Mouse (Mus musculus): ENCODE measurements around the gene Cers2.
A peak's percentile ranks its signal among the peaks of the same experiment; 100 is the strongest.

Cers2 gene

GRCm38 (mm10) chr3:95314486-95315093 lies at the start of gene Cers2:
Gene Cers2 (plus strand): TSS chr3:95314791.
- no peak for DNase-seq (ENCODE audit: low spot score)

DNA sequence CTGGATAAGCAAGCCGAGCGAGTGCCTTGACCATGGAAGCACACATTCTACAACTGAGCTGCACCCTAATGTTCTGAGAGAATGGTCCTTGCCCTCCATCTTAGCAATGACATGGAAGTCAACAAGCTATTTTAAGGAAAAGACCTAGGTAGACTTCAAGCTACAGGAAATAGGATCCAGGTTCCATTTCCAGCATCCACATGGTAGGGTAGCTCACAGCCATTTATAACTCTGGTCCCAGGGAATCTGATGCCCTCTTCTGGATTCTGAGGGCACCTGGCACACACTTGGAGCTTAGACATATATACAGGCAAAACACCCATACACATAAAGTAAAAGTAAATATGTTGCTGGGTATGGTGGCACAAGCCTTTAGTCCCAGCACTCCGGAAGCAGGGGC lies 48.5 kb upstream of the Cers2 start:
- DNase-seq (ENCODE audit: low spot score), result no peak

- no peak for DNase-seq (ENCODE audit: low spot score)
Measured at GRCm38 (mm10) chr3:95267855-95268254, 46.7 kb upstream of the Cers2 start.

- no peak for DNase-seq (ENCODE audit: low spot score)
Measured at GRCm38 (mm10) chr3:95269789-95270188, 44.8 kb upstream of the Cers2 start.

- no peak for DNase-seq (ENCODE audit: low spot score)
Measured at GRCm38 (mm10) chr3:95270766-95271364, 43.7 kb upstream of the Cers2 start.

GRCm38 (mm10) chr3:95273471-95273870 lies 41.1 kb upstream of the Cers2 start:
- no peak for DNase-seq (ENCODE audit: low spot score)

GRCm38 (mm10) chr3:95274453-95274852 lies 40.1 kb upstream of the Cers2 start:
- no peak for DNase-seq (ENCODE audit: low spot score)

DNA sequence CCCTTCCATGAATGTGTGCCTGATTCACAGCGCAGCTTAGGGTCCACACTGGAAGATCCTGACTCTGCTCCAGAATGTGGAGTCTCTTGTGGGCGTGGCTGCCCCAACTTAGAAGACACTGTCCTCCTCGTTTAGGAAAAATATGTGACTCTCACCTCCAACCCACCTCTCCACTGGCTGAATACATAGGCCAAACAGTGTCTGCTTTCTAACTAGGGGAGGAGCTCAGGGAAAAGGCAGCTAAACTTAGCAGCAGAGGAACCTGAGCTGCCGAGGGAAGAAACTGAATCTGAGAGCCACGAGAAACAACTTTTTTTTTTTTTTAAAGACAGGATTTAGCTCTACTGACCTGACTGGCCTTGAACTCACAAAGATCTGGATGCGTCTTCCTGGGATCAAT lies 39.4 kb upstream of the Cers2 start:
- DNase-seq (ENCODE audit: low spot score), result no peak

DNA sequence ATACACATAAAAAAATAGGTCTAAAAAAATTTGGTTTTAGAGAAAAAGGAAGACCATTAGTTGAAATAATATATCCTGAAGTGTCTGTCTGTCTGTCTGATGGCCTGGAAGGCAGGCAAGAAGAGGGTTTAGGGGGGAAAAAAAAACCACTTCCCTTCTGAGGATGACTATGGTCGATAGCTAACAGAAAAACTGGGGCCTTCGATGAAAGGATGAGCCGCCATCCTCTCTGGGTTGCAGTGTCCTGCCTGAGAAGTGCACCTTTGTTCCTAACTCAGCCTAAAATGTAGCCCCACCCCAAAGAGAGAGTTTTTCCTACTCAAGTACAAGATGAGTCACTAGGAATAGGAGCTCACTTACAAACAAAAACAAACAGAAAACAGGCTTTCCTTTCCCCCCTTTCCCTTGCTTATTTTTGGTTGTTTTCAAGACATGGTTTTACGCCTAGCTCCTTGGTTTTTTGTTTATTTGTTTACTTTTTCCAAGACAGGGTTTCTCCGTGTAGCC lies 38.1 kb upstream of the Cers2 start:
- DNase-seq (ENCODE audit: low spot score), result no peak

DNA sequence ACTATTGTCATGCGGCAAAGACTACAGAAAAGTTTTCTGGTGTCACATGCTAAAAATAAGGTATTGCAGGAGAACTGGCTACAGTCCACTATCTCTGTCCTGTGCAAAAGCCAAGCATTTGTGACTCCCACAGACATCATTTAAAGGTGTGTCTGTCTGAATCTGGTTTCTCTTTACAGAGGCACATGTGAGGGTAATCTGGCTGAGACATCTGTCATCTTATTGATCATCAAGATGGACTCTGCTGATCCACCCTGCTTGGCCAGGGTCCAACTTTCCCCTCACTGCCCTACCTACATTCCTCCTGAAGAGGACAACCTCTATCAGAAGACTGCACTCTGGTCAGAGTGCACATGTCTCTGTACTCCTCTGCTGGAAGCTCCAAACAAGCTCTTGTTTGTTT lies 37.4 kb upstream of the Cers2 start:
- no peak for DNase-seq (ENCODE audit: low spot score)

DNA sequence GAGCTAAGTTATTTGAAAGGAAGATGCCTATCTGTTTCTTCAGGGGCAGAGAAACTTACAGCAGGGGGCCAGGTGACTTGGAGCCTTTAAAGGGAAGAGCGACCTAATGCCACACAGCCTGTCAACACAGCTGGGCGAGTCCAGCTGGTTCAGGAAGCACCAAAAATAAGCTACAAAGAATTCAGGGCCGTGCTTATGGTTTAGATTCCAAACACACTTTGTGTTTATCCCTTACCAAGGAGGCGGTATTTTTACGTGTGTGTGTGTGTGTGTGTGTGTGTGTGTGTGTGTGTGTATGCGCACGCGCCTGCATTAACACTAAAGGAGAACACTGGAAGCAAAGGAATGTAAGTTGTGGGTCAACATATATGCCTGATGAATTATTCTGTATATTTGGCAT lies 33.8 kb upstream of the Cers2 start:
- DNase-seq (ENCODE audit: low spot score), result no peak

- DNase-seq (ENCODE audit: low spot score), result peak; percentile 91
Measured at GRCm38 (mm10) chr3:95281216-95282126, 33.1 kb upstream of the Cers2 start, which contains the start of the genes Mindy1 and Prune1. Gene Mindy1 (plus strand): TSS chr3:95281345. Gene Prune1 (minus strand): TSS chr3:95282076.

DNA sequence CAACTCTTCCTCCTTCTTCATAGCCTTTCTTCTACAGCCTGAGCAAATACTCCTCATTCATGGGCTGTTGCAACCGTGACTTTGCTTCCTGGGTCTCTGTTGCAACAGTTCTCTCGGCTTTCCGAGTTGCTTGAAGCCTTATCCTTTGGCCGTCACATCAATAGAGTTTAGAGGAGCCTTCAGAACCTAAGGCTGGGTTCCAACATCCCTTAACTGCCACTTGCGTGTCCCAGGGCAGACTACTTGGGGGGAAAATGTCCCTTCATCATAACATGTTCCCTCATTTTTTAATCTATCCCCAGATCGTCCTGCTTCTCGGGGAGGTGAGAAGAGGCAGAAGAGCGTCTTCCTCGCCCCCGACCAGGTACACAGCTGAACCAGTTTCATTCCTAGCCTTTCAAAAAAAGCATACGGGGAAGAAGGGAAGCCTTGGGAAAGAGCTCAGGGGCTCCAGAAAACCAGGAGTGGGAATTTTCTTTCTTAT lies 32.2 kb upstream of the Cers2 start:
- peak; percentile 21 for DNase-seq (ENCODE audit: low spot score)

DNA sequence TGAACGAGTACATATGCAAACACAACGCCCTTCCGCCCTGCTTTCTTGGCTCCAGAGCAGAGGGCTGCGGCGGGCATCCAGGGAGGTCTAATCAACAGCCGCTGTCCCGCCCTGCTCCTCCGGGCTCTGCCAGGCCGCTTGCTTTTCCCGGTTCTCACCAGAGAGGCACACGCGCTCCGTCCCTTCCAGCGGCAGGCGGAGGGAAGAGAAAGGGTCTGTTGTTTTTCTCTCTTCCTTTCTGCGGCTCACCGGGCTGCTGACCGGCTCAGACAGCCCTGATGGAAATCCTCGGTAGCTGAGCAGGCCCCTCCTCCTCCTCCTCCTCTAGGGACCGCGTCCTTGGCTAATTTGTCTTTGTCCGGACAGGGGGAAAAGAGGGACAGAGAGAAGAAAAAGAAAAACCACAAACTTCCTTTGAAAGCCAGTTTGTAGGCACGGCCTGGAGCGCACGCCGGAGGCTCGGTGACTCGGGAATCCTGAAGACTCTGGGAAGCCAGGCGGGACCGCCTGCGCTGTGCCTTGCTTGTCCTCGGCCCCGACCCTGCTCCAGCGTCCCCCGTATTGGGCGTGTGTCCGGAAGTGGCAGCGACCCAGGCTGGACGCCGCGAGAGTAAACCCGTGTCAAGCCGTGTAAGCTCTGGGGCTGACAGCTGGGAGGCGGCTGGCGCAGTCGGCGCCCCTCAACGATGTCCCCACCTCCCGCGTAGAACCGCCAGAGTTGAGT lies 31.6 kb upstream of the Cers2 start:
- DNase-seq (ENCODE audit: low spot score), result peak; percentile 57

DNA sequence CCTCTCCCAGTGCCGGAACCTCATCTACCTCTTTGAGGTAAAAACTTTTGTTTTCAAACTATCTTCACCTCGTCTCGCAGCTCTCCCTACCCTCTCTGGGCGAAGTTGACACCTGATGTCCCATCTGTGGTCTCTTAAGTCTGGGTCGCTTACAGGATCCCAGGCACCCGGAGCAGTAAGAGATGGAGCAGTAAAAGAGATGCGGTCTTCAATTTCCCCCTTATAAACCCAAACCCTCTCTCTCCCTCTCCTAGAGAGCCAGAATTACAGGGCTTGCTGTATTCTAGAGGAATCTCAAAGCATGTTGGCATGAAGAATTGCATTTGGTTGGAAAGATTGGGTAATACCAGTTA lies 31.0 kb upstream of the Cers2 start:
- DNase-seq (ENCODE audit: low spot score), result no peak

DNA sequence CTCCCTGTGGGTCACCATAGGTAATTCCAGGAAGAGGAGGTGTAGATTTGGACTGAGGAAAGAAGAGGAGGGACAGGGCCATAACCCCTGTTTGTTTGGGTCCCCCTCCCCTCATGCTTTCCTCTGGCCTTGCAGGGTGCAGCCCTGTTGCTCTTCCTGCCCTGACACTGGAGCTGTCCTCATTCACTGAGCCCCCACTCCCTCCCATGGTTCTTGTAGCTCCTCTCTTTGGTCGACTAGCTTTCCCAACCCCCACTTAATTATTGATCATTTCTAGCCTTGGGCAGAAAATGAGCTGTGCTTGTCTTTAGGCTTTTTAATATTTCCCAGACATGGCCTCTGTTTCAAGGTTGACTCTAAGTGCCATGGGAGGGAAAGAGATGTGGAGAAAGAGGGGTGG lies 30.5 kb upstream of the Cers2 start:
- DNase-seq (ENCODE audit: low spot score), result no peak

GRCm38 (mm10) chr3:95284501-95285281 lies 29.9 kb upstream of the Cers2 start:
- DNase-seq (ENCODE audit: low spot score), result no peak

DNA sequence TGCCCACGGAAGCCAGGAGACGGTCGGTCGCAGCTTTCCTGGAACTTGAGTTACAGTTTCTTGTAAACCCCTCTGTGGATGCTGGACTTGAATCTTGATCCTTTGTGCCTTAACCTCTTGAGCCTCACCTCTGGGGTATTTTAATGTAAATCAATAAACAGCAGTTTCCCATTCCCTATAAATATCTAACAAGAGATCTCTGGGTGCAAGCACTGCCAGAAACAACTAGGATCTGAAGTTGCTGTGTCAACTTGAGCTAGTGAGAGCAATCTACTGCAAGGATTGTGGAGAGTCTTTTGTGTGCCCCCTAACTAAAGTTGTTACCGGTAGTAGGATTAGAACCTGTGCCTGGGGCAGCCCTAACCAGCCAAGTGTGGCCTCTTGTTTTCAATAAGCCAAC lies 29.2 kb upstream of the Cers2 start:
- DNase-seq (ENCODE audit: low spot score), result no peak

DNA sequence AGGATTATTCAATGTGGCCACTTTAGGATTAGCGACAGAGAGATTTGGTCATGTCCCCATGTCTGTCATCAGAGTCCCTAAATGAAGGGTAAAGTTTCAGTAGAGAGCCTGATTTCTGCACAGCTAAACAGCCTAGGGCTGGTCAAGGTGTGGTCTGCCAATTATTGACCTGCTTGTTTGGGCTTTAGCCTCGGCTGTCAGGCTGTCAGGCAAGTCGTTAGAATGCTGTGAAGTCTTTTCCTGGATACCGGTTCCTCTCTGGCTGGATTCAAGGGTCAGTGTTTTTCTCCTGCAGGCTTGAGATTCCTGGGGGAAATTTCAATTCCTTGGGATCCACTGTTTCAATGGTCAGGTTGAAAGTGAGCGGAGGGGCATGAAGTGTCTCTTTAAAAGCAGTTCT lies 28.6 kb upstream of the Cers2 start:
- no peak for DNase-seq (ENCODE audit: low spot score)

- DNase-seq (ENCODE audit: low spot score), result no peak
Measured at GRCm38 (mm10) chr3:95286510-95286909, 28.1 kb upstream of the Cers2 start.

DNA sequence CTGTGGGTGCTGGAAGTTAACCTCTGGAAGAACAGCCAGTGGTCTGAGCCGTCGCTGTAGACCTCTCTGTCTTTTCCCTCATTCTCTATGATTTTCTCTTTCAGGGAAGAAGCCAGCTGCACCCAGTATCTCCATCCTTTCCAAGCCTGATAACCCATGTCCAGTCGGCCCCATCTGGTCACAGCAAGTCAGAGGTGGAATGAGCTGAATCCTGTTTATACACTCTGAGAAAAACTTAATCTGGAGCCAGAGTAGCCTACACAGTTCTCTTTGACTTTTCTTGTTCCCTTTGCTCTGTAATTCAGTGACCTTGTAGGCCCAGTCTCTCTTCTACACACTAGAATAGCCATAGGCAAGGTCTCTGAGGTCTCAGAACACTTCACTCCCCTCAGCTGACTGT lies 27.1 kb upstream of the Cers2 start:
- DNase-seq (ENCODE audit: low spot score), result no peak

All from ovary, postnatal 10 days (tissue).